Mouse (Mus musculus) frontal cortex, adult (tissue): ENCODE data around the gene Cwc22.
A peak's percentile ranks its signal among the peaks of the same experiment; 100 is the strongest.

Source experiments
- ATAC-seq: cut with Nextera tagmentation; 2 replicates; pipeline ENCODE4 v1.9.2; 2017; ENCODE audit warnings: mild to moderate bottlenecking, moderate library complexity, mixed read lengths; ENCODE audit not compliant: low TSS enrichment

Gene Cwc22

GRCm38 (mm10) chr2:77925187-77925924 is 20.8 kb downstream of the Cwc22 start:
- no peak for ATAC-seq

DNA sequence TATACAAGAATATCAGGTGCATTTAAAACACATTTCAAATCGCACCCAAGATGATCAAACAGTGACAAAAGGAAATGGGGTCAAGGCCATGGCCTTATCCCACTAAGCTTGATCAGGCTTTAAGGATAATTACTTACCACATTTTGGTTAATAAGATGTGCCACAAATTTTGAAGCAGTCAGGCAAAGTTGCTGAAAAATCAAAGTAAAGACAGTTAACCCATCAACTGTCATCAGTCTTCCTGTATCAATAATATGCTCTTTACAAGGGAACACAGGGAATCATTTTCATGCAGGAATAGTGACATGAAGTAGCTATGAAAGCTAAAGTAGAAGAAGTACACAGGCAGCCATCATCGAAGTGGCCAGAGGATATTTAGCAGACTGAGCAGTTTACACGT is 22.2 kb downstream of the Cwc22 start:
- ATAC-seq: no peak

DNA sequence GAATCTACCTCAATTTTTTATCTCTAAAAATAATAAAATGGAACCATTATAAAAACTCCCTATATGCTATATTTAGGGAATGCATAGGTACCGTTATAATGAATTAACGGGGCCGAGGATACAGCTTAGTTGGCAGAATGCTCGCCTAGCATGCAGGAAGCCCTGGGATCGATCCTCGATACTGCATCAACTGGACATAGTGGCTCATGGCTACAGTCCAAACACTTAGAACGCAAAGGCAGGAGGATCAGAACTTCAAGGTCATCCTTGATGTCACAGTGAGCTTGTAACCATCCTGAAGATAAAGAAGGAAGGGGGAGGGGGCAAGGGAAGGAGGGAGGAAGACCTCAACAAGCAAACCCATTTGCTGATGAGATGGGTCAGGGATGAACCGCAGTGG is 23.0 kb downstream of the Cwc22 start:
- no peak for ATAC-seq

DNA sequence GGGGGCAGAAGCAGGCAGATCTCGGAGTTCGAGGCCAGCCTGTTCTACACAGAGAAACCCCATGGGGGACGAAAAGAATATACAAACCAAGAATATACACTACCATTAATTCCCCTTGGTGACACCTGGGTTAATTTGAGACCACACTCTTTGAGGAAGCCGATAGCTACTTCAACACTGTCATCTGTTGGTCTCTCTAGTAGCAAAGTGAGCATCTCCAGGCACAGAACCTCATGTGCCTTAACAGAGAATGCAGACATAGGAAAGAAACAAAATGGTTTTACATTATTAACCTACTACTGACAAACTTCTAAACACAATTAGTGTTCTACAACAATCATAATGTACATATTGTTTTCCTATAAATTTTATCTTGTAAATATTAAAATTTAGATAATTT is 24.9 kb downstream of the Cwc22 start:
- no peak for ATAC-seq

DNA sequence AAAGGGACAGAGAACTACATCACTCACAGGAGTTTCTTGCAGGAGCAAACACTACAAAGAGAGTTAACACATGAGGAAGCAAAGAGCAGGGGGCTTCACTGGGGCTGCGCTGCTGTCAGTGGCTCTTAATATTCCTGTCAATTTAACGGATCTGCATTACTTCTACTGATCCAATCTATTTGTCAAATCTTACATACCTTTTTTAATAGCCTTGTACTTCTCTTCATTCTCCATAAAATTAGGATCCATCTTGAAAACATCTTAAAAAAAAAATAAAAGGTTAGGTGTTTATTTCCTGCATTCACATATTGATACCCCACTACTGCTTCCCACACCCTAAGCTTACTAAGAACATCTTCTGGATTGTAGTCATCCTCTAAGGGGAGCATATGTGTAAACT is 25.6 kb downstream of the Cwc22 start:
- no peak for ATAC-seq

GRCm38 (mm10) chr2:77918474-77918873 is 27.7 kb downstream of the Cwc22 start:
- no peak for ATAC-seq

GRCm38 (mm10) chr2:77918006-77918405 is 28.2 kb downstream of the Cwc22 start:
- peak; percentile 64; the same call in 1 of the 2 replicates for ATAC-seq

- no peak for ATAC-seq
Measured at GRCm38 (mm10) chr2:77917360-77917734, 28.8 kb downstream of the Cwc22 start.

- no peak for ATAC-seq
Measured at GRCm38 (mm10) chr2:77916586-77917359, 29.4 kb downstream of the Cwc22 start.

- no peak for ATAC-seq
Measured at GRCm38 (mm10) chr2:77915187-77915586, 31.0 kb downstream of the Cwc22 start.

DNA sequence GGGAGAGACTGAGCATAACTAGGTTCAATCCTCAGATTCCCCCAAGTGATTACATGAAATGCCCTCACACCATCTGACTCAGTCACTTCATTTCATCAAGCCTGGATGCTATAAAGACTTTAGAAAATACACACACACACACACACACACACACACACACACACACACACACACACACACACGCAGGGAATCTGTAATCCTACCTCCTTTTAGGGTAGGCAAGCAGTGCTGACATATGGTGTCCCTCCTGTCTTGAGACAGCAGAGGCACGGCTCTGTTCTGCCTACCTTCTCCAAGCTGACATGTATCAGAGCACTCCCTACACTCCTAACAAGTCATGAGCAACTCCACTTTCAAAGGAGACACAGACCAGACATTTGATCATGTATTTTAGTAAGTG is 32.5 kb downstream of the Cwc22 start:
- peak; percentile 89 for ATAC-seq

- ATAC-seq: no peak
Measured at GRCm38 (mm10) chr2:77912197-77912596, 34.0 kb downstream of the Cwc22 start.

- no peak for ATAC-seq
Measured at GRCm38 (mm10) chr2:77911452-77911851, 34.7 kb downstream of the Cwc22 start.

DNA sequence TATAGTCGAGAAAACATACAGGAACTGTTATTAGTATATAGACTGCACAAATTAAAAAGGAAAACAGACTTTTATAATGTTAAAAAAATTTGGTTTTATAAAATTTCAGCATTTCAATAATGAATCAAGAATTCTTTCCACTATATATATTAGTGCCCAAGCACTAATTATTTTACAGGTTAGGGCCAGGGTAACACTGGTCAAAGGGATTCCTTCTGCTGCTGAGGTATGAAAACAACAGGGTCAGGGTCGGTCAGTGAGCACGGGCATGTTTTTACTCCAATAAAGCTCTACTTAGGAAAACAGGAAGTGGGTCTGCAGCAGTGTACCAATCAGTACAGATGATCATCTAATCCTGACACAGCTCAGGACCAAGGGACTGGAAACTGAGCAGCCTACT is 36.0 kb downstream of the Cwc22 start:
- ATAC-seq: no peak

DNA sequence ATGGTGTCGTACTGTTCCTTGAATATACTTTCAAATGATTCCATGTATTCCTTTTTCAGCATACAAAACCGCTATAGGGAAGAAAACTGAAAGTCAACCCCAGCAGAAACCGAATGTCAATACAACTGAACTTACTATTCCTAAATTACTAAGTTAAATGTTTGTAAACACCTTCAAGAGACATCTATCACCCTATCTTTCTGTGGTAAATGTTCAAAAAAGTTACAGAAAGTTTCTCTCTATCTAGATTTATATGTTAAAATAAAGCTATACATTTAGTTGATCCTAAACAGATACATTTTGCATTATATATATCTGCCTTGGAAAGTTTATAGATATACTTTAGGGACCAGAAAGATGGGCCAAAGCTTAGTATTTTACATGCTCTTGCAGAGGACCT is 39.0 kb downstream of the Cwc22 start:
- ATAC-seq: no peak

- no peak for ATAC-seq
Measured at GRCm38 (mm10) chr2:77905023-77905422, 41.2 kb downstream of the Cwc22 start.

DNA sequence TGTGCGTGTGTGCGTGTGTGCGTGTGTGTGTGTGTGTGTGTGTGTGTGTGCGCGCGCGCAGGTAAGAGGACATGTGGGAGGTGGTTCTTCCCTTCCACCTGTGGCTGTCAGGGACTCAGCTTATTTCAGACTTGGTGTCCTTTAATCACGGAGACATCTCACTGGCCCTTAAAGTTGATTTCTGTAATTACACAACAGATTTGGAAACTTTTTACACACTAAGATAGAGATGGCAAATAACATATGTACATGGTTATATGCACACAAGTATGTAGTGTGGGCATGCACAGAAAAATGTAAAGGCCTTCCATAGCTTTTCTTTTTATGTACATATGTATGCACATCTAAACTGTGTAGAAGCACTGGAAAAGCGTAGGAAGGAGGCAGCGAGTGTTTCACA is 41.7 kb downstream of the Cwc22 start:
- ATAC-seq: no peak

DNA sequence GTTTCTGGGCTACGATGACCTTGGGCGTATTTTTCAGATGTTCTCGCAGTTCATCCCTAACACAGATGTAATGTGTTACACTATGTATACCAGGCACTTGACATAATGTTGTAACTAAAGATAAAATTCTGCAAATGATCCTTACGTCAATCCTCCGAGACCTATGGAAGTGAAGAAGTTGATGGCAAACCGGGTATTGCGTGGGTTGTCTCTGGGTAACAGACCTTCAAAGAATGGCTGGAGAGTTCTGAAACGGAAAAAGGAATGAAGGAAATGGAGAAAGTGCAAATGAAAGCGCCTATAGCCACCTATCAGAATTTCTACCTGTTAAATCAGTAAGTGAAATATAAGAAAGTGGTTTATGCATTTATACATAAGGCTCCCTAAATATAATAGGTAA is 42.2 kb downstream of the Cwc22 start:
- no peak for ATAC-seq

- no peak for ATAC-seq
Measured at GRCm38 (mm10) chr2:77903098-77903497, 43.1 kb downstream of the Cwc22 start.

GRCm38 (mm10) chr2:77901269-77901668 is 44.9 kb downstream of the Cwc22 start:
- ATAC-seq: peak; percentile 29; the same call in 1 of the 2 replicates

DNA sequence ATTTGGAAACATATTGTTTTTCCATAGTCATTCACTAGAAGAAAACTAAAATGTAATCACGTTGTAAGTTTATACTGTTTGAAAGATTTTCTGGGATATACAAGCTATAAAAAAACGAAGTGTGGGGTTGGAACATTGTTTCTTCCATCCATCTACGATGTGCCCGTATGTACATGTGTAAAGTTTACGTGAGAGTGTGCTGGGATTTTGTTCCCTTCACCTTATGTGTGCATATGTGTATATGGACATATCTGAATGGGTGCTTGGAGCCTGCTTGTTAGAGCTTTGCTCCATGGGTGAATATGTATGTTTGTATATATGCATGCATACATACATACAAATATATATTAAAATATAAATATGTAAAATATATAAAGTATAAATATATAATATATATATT is 45.4 kb downstream of the Cwc22 start:
- no peak for ATAC-seq

DNA sequence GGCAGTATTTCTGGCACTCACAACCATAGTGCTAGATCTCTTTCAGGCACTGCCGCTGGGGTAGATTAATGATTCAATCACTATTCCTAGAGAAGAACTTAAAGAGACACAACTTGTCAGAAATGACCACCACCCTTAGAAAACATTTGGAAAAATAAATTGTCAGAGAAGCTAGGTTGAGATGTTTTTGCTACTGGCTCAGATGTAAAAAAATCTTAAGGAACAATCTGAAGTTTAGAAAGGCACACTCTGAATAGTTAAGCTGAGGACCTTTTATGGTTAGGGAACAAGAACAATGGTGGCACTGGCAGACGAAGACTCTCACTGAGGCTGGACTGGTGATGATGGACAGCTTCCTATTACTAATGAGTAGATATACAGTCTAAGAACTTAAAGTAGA is 46.1 kb downstream of the Cwc22 start:
- ATAC-seq: no peak

DNA sequence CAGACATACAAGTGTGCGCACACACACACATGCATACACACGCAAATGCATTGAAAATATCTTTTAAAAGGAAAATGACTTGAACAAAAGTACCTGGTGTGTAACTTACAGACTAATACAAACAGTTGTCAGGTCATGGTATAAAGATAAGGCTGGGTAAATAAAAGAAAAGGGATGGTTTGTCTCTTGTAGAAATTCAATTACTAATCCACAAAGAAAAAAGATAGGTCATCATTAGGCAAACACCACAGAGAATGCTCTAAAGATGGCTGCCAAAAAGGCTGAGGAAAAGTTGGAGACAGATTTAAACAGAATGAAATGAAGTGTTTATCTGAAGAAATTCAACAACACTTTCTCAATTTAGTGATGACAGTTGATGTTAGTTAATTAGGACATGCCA is 47.7 kb downstream of the Cwc22 start:
- ATAC-seq: no peak
